Mouse (Mus musculus): ENCODE results near the gene Mest.
A peak's percentile ranks its signal among the peaks of the same experiment; 100 is the strongest.

Gene Mest

DNA sequence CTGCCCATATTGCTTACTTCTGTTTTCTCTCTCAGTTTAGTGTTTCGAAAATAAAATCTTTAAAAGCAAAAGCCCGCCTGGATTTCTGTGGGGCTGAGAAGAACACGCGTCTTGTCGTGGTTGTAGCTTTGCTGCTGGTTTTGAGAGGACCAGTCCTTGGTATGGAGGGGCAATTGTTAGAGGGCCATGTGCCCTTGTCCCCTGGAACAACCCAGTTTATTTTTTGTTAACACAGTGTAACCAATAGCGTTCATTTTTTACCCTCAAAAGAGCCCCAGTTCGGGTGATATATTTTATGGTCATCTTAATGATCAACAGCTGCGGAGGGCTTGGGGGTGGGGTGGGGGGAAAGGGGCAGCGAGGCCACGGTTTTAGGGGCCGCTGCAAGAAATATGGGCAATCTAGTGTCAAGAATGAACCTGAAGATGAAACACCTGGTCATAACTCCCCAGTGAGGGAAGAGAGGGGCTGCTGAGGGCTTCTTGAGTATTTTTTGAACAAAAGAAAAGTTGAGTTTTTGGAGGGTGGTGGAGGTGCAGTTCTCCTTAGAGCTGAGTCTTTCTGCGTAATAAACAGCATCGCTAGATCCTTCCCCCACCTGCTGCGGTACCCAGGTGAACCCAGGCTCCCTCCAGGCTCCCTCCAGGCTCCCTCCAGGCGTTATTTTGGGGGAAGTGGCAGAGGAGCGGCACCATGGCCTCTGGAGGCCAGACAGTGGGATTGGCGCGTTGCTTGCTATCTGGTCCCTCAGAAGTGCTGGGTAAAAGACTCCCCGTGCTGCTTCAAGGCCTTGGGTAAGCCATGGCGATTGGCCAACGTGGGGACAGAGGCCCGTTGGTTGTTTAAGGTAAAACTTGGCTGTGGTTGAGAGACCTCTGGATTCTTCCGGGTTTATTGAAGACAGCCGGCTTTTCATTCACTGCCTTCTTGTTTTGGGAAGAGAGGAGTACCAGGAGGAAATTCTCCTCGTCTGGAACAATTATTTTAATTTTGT lies 12.7 kb upstream of the Mest start:
- no peak for DNase-seq

DNA sequence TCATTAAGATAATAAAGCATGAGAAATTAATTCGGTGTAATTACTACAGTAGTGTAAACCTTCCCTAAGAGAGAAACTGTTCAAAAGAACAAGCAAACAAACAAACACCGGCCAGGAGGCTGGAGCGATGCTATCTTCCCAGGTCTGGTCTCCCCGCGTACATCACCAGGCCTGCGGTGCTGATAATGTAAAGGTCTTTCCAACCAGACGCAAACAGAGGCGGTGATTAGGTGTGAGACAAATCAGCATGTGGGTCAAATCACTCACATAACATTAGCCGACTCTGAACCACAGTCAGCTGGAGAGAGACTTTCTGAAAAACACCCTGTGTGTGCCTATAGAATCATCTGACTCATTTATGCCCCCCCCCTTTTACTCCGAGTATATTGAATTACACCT lies 12.0 kb upstream of the Mest start:
- no peak for DNase-seq

DNA sequence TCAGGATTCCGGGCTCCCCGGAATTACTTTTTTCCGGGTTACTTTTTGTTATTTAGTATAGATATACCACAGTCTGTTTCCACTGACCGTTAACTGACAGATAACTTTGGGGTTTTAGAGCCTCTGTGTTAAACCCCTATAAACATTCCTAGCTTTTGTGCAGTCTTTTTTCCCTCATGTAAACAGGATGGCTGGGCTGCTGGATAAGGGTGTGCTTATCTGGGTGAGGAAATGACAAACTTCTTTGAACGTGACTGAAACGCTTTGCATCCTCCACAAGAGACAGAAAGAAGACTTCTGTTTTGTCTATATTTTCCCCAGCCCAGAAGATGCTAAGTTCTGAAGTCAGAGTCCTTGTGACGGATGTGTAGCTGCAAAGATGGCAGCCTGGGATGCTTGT lies 10.9 kb upstream of the Mest start:
- DNase-seq = no peak

DNA sequence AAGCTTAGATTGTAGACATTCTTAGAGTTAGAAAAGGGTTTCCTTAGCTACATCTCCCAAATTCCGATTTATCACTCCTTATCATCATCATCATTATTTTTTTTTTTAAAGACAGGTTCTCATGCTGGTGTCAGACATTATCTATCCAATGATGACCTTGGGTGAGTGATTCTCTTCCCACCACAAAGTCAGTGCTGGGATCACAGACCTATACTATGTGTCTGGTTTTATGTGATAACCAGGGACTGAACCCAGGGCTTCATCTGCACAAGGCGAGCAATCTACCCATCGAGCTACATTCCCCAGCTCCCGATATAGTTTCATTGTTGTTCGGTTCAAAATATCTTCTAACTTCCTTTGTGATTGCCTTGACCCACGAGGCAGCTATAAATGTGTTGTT lies 9.9 kb upstream of the Mest start:
- DNase-seq = no peak

DNA sequence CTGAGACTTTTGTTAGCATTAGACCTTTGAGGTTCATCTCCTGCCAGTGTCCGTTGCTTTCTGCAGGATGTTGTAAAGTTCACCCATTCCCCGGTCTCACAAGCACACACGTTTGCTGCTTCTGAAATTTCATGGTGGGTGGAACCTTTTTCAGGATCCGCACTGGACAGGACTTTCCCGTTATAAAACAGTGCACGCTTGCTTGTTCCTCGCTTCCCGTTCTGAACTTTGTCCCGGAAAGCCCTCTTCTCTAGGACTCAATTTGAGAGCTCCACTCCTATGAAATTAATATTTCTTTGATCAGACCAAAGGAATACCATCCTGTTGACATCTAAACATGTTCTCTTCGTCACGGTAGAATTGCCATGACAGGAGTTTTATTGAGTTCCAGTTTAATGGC lies 9.5 kb upstream of the Mest start:
- DNase-seq = no peak

DNA sequence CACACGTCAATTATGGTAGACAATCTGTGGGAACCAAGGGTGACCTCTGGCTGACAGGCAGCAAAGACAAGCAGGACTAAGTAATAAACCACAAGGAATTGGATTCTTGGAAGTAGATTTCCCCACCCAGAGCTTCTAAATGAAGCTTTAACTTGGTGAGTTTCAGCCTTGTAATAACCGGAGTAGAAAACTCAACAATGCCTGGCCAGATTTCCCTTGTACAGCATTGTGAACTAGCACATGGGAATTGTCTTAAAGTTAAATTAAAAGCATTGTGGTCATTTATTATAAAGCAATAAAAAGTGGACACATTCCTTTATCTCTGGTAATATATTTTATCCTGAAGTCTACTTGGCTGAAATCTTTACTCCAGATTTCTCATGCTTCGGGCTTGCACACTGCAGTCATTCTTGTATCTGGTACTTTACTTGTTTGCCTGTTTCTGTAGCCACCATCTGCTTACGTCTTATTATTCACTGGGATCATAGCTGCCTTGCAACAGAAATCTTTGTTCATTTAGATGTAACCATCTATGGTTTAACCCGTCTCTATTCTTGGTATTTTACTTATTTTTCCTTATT lies 8.4 kb upstream of the Mest start:
- DNase-seq = no peak

DNA sequence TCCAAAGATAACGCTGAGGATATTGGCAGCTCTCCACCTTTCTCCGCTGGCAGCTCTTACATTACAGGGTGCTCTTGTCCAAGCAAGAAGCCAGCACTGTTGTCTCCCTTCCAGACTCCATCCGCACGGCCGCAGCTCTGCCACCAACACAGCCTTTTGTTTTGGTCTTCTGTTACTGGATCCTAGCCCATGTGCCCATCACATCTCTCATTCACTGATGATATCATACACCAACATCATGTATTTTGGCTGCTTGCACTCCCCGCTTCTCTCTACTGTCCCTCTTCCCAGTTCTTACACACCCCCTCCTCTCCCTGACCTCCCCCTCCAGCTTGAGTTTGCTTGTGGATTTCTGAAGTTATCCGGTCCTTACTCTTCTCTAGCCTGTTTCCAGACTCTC lies 6.6 kb upstream of the Mest start:
- no peak for DNase-seq

DNA sequence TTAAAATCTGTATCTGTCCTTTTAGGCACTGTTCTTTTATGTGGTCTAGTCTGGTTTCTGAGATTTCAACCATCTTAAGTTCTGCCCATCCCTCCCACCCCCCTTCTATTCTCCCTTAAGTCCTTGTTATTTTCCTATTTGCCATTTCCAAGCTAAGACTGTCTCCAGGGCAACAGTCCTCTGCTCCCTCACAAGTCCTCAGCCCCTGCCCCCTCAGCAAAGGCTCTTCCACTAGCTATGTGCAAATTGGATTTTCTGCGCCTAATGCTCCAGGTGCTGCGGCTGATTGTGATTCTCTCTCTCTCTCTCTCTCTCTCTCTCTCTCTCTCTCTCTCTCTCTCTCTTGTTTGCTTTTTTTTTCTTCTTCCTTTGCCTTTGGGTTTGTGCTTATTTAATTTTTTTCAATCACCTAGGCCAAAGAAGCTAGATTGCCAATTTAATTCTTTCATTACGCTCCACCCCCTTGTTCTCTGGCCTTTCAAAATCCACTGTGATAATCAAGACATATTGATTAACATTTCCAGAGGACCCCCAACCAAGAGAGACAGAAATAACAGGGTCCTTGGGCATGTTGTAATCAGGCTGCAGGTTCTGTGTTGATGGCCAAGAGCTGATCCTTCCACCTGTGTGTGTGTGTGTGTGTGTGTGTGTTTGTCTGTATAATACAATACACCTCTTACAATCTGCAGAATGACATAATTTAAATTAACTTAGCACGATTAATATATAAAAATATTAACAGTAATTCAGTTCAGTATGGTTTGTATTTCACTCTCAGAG lies 772 bp upstream of the Mest start:
- DNase-seq = no peak

DNA sequence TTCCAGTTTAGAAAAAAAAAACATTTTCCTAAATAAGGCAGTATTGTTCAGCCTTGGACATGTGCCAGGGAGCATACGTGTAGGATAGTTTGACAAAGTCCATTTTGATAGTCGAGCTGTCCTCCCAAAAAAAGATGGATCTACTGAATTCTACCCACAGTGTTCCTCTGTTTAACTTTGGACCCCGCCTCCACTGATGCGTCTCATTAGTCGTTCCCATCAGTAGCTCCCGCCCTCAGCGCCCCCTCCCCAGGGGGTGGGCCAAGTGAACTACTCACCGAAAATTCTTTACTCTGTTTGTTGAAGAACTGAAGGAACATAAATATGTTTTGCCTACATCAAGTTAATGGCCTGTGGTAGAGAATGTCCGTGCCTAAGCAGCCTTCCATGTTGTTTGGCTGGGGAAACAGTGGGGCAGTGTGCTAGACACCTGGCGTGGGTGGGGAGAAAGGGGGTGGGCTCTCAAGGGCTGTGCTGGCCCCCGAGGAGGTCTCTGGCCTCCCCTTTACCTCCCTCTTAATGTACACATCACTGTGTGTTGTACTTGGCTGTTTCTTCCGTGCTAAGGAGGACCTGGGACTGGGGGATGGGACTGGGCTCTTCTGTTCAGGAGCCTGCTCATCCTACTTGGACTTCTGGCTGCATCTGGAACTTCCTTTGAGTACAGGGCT lies 7.1 kb downstream of the Mest start:
- DNase-seq = no peak

DNA sequence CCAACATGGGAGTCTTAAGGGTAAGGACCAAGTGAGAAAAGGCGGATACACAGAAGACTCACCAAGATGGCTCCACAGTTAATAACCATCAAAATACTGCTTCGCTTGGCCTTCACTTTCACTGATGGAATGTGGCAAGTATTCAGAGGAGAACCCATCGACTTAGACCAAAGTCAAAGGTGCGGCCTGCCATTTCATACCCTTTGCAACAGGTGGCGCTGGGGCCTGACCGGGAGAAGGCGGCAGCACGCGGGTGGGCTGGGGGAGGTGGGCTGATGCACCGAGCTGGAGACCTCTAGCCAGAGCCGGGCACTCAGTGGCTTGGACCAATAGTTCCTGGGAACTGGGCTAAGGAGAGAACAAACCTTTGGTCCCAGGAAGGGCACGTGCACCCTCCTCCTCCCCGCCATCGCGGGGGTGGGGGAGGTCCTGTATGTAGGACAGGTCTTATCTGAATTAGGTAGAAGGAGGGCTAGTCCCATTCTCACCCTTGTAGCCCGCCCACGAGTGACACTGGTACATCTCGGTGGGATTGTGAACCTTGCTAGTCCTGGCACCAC lies 9.3 kb downstream of the Mest start:
- DNase-seq = no peak

DNA sequence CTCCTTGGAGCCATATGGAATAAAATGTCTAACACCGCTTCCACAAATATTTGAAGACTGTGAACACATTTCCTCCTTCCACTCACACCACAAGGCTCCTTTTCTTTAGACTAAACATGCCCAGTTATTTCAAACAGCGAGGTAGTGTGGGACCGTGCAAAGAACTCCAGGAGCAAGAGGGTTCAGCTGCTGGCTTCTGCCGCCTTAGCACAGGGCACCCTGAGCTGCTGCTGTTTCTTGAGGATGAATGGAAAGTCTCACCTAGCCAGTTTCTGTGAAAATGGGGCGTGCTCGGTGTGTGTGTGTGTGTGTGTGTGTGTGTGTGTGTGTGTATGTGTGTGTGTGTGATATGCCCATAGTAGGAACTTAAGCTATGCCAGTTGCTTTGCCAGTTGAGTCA lies 11.1 kb downstream of the Mest start:
- no peak for DNase-seq

DNA sequence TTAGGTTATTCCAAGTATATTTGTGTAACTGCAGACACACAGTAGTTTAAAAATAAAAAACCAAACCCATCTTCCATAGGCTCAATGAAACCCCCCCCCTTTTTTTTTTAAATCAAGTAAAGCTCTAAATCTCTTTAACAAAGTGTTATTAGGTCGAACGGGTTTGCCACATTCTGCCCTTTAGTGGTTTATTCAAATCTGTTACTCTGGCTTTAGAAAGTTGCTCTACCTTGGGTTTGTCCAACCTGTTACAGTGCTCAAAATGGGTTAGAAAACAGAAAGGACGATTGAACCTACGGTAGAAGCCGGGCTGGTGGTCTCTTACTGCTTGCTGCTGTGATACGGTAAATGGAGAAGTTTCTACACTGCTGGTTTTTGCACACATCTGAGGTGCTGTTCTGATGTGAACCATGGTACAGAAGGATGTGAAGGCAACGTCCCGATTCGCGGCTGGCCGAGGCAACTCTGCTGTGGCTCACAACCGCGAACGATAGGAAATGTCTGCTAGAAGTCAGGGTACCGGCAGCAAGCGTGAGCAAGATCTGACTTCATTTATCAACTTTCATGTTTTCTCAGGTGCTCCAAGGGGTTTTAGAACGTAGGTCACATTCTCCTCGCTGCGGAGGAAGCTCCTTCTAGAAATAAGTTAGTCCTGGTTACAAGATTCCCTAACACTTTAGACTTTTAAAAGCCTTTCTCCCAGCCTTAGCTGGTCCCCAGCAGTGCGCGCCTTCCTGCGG lies 11.8 kb downstream of the Mest start:
- DNase-seq = no peak

DNA sequence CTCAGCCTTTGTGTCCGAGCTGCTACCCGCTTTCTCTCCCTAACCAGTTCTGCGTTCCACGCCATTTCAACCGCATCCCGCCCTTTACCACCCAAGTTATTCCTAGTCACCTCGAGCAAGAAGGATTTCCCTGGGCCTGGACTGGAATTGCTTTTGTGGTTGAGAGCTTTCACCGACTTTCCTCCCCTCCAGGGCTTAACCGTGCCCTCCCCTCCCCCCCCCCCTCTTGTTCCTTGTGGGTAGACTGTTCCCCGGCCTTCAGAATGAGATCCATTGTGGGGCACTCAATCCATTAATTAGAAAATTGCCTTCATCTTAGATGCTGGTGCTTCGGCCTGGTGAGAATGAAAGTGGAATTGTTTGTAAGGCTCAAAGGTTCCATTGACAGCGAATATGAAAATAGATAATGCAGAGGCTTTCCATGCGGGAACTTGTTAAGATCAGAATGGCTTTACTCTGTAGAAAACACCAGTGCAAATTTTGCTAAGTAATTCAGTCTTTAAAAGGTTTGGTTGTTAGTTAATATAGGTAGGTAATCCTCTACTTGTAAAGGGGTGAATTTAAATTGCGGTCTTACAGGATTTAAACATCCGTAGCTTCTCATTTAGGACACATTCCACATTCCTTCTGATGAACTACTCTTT lies 12.5 kb downstream of the Mest start:
- no peak for DNase-seq

DNA sequence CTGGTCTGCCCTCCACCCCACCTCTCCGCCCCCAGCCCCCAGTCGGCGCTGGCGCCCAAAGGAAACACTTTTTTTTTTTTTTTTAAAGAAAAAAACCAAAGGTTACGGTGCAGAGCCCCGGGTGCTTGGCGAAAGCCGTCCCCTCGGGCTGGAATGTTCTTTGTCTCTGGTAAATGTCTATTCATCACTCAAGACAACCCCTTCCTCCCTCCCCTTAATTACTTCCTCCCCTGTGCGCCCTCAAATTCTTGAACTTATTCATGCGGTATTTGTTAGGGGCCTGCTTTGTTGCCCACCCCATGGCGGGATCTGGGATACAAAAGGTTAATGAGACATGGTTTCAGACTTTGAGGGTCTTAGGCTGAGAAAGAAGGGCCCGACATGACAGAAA lies 13.0 kb downstream of the Mest start:
- DNase-seq = no peak

DNA sequence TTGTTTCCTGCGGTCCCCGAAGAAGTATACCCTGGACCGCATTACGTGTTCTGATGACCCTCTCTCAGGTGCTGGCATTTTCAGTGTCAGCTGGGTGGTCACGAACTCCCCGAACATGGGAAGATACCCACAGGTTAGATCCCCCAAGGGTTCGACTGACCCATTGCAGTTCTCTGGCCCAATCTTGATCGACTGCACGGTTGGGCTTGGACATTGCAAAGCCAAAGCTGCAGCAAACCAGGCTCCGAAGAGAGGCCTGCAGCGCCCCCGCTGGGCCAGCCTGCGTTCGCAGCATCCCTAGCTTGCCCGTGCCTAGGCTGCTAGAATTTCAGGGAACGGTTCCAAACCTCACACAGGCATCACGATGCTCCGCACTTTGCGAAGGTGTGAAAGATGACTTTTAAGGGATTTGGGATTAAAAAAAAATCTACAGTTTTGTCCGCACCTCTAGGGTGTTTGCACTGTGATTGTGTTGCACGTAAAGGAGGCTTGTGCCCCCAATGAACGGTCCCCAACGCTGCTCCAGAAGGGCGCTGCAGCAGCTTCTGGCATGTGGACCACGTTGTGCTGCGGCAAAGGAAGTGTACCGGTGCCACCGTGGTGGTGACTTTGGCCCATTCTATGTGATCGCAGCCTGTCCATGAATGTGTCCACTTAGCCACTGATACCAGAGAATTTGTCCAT lies 13.7 kb downstream of the Mest start:
- peak; percentile 15 for DNase-seq

DNA sequence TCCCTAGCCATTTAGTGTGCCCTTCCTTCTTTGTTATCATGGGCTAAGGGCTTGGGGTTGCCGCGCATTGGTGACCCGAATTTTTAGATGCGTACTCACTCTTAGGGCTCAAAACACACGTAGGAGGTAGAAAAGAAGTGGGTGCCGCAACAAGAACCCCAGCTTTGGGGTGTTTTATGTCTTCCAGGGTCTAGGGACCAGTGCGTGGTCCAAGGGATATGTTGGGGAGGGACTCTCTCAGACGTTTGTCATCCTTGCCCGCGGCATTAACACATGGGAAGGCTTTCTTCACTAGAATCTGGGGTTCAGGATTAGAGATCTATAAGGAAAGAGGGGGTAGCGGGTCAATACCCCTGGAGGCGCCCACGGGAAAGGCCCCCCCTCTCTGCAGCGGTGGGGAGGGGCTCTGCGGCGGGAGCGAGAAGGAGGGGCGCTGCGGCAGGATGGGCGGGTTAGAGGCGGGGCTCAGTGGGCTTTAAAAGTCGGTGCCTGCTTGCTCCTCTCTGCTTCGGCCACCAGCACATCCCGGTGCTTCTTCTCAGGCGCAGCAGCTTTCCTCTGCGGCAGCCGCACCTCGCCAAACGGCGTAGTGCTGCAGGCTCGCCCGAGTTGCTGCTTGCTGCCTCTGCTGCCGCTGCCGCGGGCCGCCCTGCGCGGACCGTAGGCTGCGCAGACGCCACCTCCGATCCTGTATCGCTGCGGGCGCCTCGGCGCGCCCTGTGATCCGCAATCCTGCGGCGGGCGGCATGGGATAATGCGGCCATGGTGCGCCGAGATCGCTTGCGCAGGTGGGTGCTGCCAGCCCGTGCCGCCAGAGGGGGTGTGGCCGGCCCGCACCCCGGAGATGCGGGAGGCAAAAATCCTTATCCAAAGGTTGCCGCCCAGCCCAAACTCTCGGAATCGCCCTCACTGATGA lies 14.5 kb downstream of the Mest start:
- peak; percentile 38 for DNase-seq

DNA sequence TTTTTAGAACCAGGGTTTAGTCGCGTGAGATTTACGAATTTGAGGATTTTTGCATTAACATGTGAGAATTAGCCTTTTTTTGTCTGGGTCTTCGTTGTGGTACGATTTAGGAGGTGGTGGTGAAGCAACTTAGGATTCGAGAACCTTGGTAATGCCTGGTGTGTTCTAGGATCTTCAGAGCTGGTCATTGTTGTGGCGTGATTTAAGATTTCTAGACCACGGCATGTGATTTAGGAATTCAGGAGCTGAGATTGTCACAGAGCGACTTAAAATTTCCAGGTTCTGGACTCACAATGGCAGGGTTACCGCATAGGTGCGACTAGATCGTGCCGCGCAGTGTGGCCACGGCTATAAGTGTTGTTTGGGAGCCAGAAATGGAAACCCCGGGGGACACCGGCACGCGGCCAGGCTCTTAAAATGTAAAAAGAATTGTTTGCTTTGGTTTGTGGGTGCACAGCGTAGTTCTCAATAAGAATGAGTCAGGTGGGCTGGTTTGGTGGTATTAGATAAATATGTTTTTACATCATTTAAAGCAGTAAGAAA lies 15.2 kb downstream of the Mest start:
- no peak for DNase-seq

DNA sequence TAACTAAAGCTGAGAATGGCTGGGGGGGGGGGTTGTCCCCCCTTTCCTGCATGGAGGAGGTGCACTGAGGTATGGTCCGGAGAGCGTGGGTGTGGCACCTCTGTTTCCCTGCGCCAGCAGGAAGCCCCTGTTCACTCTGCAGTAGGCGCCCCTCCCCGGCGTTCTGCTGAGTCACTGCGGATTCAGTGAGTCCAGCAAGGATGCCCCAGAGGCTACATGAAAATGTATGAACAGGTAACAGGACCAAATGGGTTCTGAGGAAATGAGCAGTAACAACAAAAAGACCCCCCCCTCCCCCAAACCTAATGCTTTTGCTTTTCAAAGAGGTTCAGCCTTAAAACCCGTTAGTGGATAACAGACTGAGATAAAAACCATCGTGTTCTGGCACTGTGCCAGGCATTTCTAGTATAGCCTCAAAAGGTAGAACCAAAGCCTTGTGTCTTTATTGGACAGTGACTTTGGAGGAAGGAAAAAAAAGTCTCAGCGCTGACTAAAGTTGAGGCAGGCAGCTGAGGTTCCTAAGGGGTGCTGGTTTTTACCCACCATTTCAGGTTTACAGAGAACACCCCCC lies 15.9 kb downstream of the Mest start:
- peak; percentile 18 for DNase-seq

DNA sequence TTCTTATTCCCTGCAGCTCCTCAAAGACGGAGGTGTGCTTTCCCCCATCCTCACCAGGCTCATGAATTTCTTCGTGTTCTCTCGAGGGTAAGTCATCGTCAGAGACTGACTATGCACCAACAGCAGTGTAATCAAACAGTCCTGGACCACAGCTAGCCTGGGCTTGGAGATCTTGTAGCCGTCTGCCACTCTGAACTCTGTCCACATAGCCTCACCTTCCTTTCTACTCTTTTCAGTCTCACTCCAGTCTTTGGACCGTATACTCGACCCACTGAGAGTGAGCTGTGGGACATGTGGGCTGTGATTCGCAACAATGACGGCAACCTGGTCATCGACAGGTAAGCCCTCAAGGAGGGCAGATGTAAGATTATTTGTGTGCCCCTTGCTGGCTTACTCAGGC lies 21.5 kb downstream of the Mest start:
- no peak for DNase-seq

Data from thymus, postnatal 14 days (tissue).